ENCODE assay signal across 16 mouse cellular contexts in genomic region chr3:62963244-62963643, GRCm38 (mm10).
"Had no signal": no experiment of that assay in that cellular context is flagged by ENCODE, and none has a peak within 500 bp of the region (broad histone marks: within the 10 kb centered on the region; RNA-seq: fewer than 3 reads in every experiment).

No protein-coding gene starts in this region.

- H3K9me3 ChIP-seq: liver, embryonic 12.5 days; megakaryocyte, embryonic 14.5 days; midbrain, embryonic 13.5 days; midbrain, embryonic 15.5 days; neural tube, embryonic 12.5 days had no signal

- H3K27me3 ChIP-seq: liver, embryonic 12.5 days; megakaryocyte, embryonic 14.5 days; midbrain, embryonic 13.5 days; midbrain, embryonic 15.5 days; neural tube, embryonic 12.5 days had no signal

- H3K27ac ChIP-seq: liver, embryonic 12.5 days; liver, embryonic 14.5 days; macrophage; midbrain, embryonic 13.5 days; midbrain, embryonic 15.5 days; neural tube, embryonic 12.5 days had no signal

- H3K4me1 ChIP-seq: liver, embryonic 12.5 days; megakaryocyte, embryonic 14.5 days; midbrain, embryonic 13.5 days; midbrain, embryonic 15.5 days; neural tube, embryonic 12.5 days had no signal

- H3K4me2 ChIP-seq: liver, embryonic 12.5 days; midbrain, embryonic 11.5 days; midbrain, embryonic 13.5 days; midbrain, embryonic 15.5 days; neural tube, embryonic 12.5 days had no signal

- ATAC-seq: liver, embryonic 12.5 days; midbrain, embryonic 13.5 days; midbrain, embryonic 15.5 days had no signal

- H3K9ac ChIP-seq: liver, embryonic 12.5 days; liver, embryonic 14.5 days; midbrain, embryonic 13.5 days; midbrain, embryonic 15.5 days; neural tube, embryonic 12.5 days had no signal

- H3K36me3 ChIP-seq: liver, embryonic 12.5 days; midbrain, embryonic 13.5 days; midbrain, embryonic 15.5 days; neural tube, embryonic 12.5 days had no signal

- H3K4me3 ChIP-seq: liver, embryonic 12.5 days; megakaryocyte, embryonic 14.5 days; midbrain, embryonic 13.5 days; midbrain, embryonic 15.5 days; neural tube, embryonic 12.5 days had no signal

- DNase-seq: retina, postnatal 1 day; right cerebral cortex, adult 18-20 months; right cerebral cortex, postnatal 25 days; right cerebral cortex, postnatal 4 days; spleen, adult 18-20 months; thymus, adult 18-20 months; thymus, postnatal 14 days; thymus, postnatal 36 days had no signal
